Mouse (Mus musculus) small intestine, adult 2 months (tissue): Measurements from ENCODE around the gene Atp6ap2.
"Not testable (repeated sequence)": the region's sequence is repeated elsewhere in the genome, so short reads cannot be mapped to it uniquely, and the experiment has no call there.

Experiments
- CTCF ChIP-seq: fragments of 200-500 bp; IDR thresholded peaks from 2 replicates; pipeline ENCODE4 v1.5.1; 2012; ENCODE audit warnings: low read depth, mild to moderate bottlenecking, control low read depth, inconsistent platforms, low read length, moderate library complexity, mixed read lengths; ENCODE audit not compliant: insufficient replicate concordance, insufficient read length; ENCODE audit errors: extremely low read depth
- POLR2A ChIP-seq: fragments of 200-500 bp; IDR thresholded peaks from 2 replicates; pipeline ENCODE4 v1.6.1; 2012; ENCODE audit warnings: low read depth, mild to moderate bottlenecking, control low read depth, inconsistent platforms, low read length, moderate library complexity

- TF ChIP-seq CTCF, POLR2A: not testable (repeated sequence)
Observed at GRCm38 (mm10) chrX:12610541-12610940, 22.9 kb downstream of the Atp6ap2 start.
